Mouse (Mus musculus): ENCODE measurements around the gene Nol4l.
A peak's percentile ranks its signal among the peaks of the same experiment; 100 is the strongest.

The Nol4l gene

DNA sequence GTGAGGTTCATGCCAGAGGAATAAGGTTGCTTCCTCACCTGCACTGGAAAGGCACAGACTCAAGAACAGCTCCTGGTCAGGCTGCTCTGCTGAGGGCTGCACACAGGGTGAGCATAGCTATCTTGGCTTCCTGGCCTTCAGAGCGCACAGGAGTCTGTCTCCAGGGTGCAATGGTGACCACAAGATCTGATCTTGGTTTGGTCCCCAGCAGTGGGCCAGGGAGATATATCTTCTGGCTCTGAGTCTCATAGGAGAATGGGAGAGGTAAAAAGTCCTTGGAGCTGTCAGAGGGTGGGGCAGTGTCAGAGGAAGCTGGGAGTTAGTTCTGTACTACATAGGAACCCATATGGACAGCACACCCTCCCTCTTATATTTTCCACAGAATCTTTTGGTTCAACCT lies 50.3 kb downstream of the Nol4l start:
- no peak for DNase-seq

DNA sequence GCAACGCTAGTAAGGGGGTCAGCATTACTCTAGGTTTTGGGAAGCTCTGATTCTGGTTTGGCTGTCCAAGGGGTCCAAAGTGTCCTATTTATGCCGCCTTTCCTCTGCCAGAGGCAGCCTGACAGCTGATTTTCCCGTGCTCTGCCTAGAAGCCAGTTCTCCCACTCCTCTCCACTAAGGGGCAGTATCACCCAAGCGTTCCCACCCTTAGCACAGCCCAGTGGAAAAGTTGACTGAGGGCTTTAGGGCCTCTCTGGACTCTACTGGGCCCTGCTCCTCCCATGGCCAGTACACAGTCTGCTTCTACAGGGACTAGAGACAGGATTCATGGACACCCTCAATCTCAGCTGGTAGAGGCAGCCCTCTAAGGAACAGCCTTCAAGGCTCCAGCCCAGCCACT lies 51.2 kb downstream of the Nol4l start:
- peak; percentile 62 to 63 for DNase-seq

- no peak for DNase-seq
These were observed 54.4 kb downstream of the Nol4l start for GRCm38 (mm10) chr2:153475114-153476112.

- DNase-seq = no peak
These were observed 58.8 kb downstream of the Nol4l start for GRCm38 (mm10) chr2:153470983-153471382.

DNA sequence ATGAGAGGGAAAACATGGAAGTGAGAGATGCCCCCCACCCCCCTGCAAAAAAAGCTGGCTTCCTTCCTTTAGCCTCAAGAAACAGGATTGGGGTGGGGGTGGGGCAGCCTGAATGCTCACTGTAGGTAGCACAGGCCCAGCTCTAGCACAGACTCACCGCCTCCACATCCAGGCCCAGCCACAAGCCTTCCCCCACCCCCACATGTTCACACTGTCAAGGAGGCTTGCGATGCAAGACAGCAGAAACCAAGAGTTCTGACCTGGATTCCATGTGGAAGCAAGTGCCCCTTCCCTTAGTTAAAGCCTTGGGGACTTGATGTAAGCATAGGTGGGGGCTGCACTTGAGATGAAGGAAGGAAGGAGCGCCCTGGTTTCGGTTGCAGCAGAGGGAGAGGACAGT lies 60.0 kb downstream of the Nol4l start:
- no peak for DNase-seq

GRCm38 (mm10) chr2:153469317-153469716 lies 60.5 kb downstream of the Nol4l start:
- no peak for DNase-seq

- DNase-seq = no peak
These were observed 62.4 kb downstream of the Nol4l start for GRCm38 (mm10) chr2:153467372-153467771.

- DNase-seq = no peak
These were observed 66.5 kb downstream of the Nol4l start for GRCm38 (mm10) chr2:153463257-153463656.

DNA sequence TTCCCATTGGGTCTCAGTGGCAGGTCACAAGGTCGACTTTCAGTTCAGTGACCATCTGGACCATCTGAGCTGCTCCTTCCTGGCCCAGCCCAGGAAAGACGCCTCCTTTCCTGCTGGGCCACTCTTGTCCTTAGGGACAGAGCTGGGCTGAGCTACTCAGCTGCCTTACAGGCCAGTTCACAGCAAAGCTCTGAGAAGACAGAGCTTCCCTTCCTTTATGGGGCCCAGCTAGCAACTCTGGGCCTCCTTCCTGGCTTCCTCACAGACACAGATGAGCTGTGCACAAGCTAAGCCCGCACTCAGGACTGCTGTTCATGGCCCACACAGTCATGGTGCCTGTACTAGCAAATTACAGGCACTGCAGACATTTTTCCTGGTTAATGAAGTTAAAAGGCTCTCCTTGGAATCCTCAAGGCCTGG lies 71.7 kb downstream of the Nol4l start:
- no peak for DNase-seq

DNA sequence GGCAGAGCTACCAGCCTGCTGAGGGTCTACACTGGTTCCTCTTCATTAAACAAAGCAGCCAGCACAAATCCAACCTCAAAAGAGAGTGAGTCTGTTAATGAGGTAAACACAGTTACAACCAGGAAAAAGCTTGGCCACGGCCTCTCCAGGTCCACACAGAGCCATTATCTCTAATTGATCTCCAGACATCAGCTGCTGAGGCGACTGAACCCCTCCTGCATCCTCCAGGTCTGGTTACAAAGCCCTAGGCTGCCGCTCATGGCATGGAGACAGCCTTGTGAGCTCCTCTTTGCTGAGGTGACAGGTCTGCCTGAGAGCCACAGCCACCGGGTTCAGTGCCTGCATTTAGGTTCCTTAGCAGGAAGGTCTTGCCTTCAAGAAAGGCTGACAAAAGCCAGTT lies 72.3 kb downstream of the Nol4l start:
- no peak for DNase-seq

- DNase-seq = no peak
These were observed 74.8 kb downstream of the Nol4l start for GRCm38 (mm10) chr2:153454841-153455506.

DNA sequence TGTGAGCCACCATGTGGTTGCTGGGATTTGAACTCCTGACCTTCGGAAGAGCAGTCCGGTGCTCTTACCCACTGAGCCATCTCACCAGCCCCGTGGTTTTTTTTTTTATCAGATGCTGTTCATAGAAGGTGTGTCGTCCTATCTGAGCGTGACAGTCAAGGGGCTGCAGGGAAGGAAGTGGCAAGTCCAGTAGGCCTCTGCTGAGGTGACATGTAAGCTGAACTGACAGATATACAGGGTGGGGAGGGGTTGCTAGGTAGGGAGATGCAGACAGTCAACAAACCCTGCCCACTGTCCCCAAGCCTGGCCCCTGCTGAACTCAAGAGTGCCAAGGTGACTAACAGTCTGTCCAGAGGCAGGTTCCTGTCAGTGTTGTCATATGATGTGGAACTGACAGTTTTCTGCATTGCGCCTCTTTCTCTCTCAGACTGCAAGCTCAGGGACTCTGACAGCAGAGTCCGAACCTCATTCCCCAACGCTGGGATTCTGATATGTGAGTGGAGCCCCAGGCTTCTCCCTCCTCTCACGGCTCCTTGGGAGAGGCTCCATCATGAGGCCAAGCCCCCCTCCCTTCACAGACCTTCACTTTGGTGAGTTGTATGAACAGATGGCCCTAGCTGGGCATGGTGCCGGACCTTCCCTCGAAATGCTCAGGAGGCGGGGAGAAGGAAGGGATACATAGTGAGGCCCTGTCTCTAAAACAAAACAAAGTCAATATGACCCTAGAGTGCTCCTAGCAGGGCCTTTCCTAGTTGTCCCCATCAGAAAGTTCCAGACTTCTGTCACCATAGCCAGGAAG lies 75.6 kb downstream of the Nol4l start:
- no peak for DNase-seq

DNA sequence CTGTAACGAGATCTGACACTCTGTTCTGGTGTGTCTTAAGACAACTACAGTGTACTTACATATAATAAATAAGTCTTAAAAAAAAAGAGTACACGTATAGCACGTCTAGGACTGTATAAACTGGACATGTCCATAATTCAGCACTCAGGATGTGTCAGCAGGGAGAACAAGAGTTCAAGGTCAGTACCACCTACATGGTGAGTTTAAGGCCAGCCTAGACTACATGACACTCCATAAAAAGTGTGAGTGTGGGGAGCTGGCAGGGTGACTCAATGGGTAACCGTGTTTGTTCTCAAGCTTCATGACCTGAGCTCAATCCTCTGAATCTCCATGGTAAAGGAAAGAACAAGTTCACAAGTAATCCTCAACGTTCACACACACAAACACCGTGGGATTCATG lies 81.3 kb downstream of the Nol4l start:
- DNase-seq = no peak

GRCm38 (mm10) chr2:153447719-153448118 lies 82.1 kb downstream of the Nol4l start:
- no peak for DNase-seq

- no peak for DNase-seq
These were observed 83.3 kb downstream of the Nol4l start for GRCm38 (mm10) chr2:153446476-153446875.

DNA sequence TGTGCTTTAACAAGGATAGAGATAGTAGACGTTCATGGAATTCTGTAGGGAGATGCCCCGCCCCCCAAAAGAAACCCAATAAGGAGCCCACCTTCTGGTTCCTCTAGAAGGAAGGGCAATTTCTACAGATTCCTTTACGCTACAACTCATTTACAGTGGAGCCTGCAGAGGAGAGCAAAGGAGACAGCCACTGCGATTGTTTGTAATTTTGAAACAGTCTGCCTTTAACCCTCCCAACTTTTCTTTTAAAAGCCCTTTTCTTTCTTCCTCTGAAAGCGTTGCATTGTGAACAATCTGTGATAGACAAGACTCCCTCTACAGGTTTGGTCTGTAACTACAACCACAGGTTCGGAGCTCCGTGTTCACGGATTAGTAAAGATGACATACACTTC lies 83.8 kb downstream of the Nol4l start:
- peak; percentile 19 to 25 for DNase-seq

GRCm38 (mm10) chr2:153445137-153446016 lies 84.4 kb downstream of the Nol4l start:
- peak; percentile 22 to 35 for DNase-seq

GRCm38 (mm10) chr2:153444254-153445136 lies 85.3 kb downstream of the Nol4l start:
- peak; percentile 55 to 71 for DNase-seq

DNA sequence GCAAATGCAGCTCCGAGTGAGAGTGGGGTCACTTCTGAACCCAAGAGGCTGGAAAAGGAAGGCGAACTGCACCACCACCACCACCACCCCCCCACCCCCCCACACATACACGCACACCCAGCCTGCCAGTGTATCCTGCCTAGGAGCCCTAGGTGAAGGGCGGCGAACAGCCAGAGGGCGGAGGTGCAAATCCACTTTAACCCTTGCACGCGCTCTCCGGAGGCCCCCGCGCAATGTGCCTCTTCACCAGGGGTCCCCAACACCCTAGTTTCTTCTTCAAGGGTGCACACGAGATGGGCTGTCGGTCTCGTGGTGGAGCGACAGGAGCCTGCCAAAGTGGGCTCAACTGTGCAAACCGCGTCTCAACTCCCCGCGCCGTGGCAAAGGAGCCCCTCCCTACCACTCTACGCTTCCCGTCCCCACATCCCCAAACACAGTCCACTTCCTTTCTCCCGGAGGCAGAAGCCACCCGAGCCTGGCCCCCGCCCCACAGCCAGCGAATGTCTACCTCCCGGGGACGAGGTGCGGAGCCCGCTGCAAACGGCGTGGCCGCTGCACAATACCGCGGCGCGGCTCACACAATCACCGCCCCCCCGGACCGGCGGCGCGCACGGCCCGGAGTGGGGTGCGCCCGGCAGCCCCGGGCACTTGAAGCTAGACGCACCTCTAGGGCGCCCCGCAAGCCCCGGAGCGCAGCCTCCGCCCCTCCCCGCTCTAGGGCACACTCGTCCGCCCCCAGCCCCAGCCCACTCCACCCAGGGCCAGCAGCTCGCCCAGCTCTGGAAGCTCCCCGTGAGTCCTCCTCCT lies 86.1 kb downstream of the Nol4l start:
- DNase-seq = peak; percentile 34 to 55

GRCm38 (mm10) chr2:153442720-153443119 lies 87.1 kb downstream of the Nol4l start:
- no peak for DNase-seq
